Mouse (Mus musculus) midbrain, embryonic 13.5 days (tissue): ENCODE results near the gene Btbd11. TPM values are rescaled to one million over a fixed set of nuclear protein-coding genes. Genes with fewer than 3 reads are reported as not detected.
A peak's percentile ranks its signal among the peaks of the same experiment; 100 is the strongest.
"Not testable (repeated sequence)": the region's sequence is repeated elsewhere in the genome, so short reads cannot be mapped to it uniquely, and the experiment has no call there.

Experiments used
- ATAC-seq: fragments of 200-750 bp; cut with Nextera tagmentation; 2 replicates; pipeline ENCODE4 v1.8.0; 2017; ENCODE audit warnings: mild to moderate bottlenecking, moderate TSS enrichment, moderate library complexity
- H3K27ac ChIP-seq: fragments of 300-500 bp; sonication (generic); 2 replicates; pipeline ENCODE4 v1.5.1; 2015; ENCODE audit warnings: inconsistent platforms, mild to moderate bottlenecking, moderate library complexity
- H3K27me3 ChIP-seq: fragments of 300-500 bp; sonication (generic); 2 replicates; pipeline ENCODE4 v1.6.1; 2015; ENCODE audit warnings: mild to moderate bottlenecking, inconsistent platforms
- H3K36me3 ChIP-seq: fragments of 300-500 bp; sonication (generic); 2 replicates; pipeline ENCODE4 v1.6.1; 2015; ENCODE audit warnings: mild to moderate bottlenecking, inconsistent platforms
- H3K4me1 ChIP-seq: fragments of 300-500 bp; sonication (generic); replicated peaks from 2 replicates; pipeline ENCODE4 v1.6.1; 2015; ENCODE audit warnings: inconsistent platforms
- H3K4me2 ChIP-seq: fragments of 300-500 bp; sonication (generic); replicated peaks from 2 replicates; pipeline ENCODE4 v1.6.1; 2015; ENCODE audit warnings: moderate library complexity, mild to moderate bottlenecking, inconsistent platforms
- H3K4me3 ChIP-seq: fragments of 300-500 bp; sonication (generic); replicated peaks from 2 replicates; pipeline ENCODE4 v1.5.1; 2015; ENCODE audit warnings: mild to moderate bottlenecking, inconsistent platforms
- H3K9ac ChIP-seq: fragments of 300-500 bp; sonication (generic); replicated peaks from 2 replicates; pipeline ENCODE4 v1.6.1; 2015; ENCODE audit warnings: mild to moderate bottlenecking, inconsistent platforms
- H3K9me3 ChIP-seq: fragments of 300-500 bp; sonication (generic); 2 replicates; pipeline ENCODE4 v1.6.1; 2016; ENCODE audit warnings: mild to moderate bottlenecking, inconsistent platforms
- WGBS: fragments of 180-500 bp; shearing (Covaris S2); methylation state at CpG from one replicate; pipeline ENCODE4 v1.1.7; 2015; 5-methylcytosine and 5-hydroxymethylcytosine counted together
- polyA plus RNA-seq: library from polyadenylated mRNA; unstranded; fragments of >200 nt; fragmentation: Nextera tagmentation; extraction: Ambion mirVana; gene quantifications from 2 replicates; pipeline ENCODE4 v1.2.1, GENCODE M21; 2015

The Btbd11 gene
- polyA plus RNA-seq, 1 experiment from 2014 or later: 10.7 TPM

- peaks cover 6% of the 10 kb centered on the region; the same call in 1 of the 2 replicates for H3K4me1 ChIP-seq
- peak; percentile 77 for ATAC-seq
- H3K36me3 ChIP-seq: no peaks in the 10 kb centered on the region
- no peak overlapping the region for H3K27ac ChIP-seq
- 68% methylated on average over 4 of the region's 4 CpGs for WGBS
- H3K9me3 ChIP-seq: no peaks in the 10 kb centered on the region
- H3K4me3 ChIP-seq: no peak overlapping the region
- H3K9ac ChIP-seq: no peak overlapping the region
- 0 out of 2 replicates have a peak, but pooled peaks cover 2% of the 10 kb centered on the region for H3K27me3 ChIP-seq
- H3K4me2 ChIP-seq: no peak overlapping the region
These were observed 269.3 kb downstream of the Btbd11 start for GRCm38 (mm10) chr10:85655881-85656280.

GRCm38 (mm10) chr10:85657886-85658285 is 271.3 kb downstream of the Btbd11 start:
- Histone ChIP-seq H3K27ac (no peak overlapping the region), H3K4me1 (peaks cover 6% of the 10 kb centered on the region; the same call in 1 of the 2 replicates), H3K9ac (no peak overlapping the region), H3K4me3 (no peak overlapping the region), H3K4me2 (no peak overlapping the region), H3K36me3 (no peaks in the 10 kb centered on the region), H3K9me3 (no peaks in the 10 kb centered on the region), H3K27me3 (no peaks in the 10 kb centered on the region)
- no peak for ATAC-seq
- 93% methylated on average over 10 of the region's 10 CpGs for WGBS

GRCm38 (mm10) chr10:85673512-85673921 is 286.9 kb downstream of the Btbd11 start:
- H3K36me3 ChIP-seq: no peaks in the 10 kb centered on the region
- no peaks in the 10 kb centered on the region for H3K4me1 ChIP-seq
- no peak for ATAC-seq
- 92% methylated on average over 8 of the region's 8 CpGs for WGBS
- H3K4me3 ChIP-seq: no peak overlapping the region
- H3K9me3 ChIP-seq: no peaks in the 10 kb centered on the region; the same call in 1 of the 2 replicates
- no peak overlapping the region for H3K4me2 ChIP-seq
- no peak overlapping the region for H3K9ac ChIP-seq
- H3K27ac ChIP-seq: no peak overlapping the region
- H3K27me3 ChIP-seq: no peaks in the 10 kb centered on the region

- Histone ChIP-seq H3K9me3 (no peaks in the 10 kb centered on the region), H3K9ac (no peak overlapping the region), H3K27ac (no peak overlapping the region), H3K27me3 (no peaks in the 10 kb centered on the region), H3K4me1 (no peaks in the 10 kb centered on the region), H3K4me2 (no peak overlapping the region), H3K4me3 (no peak overlapping the region), H3K36me3 (no peaks in the 10 kb centered on the region)
- WGBS: 31% methylated on average over 4 of the region's 4 CpGs
- ATAC-seq: no peak
These were observed 292.0 kb downstream of the Btbd11 start for GRCm38 (mm10) chr10:85678635-85679034.

- H3K9ac ChIP-seq: no peak overlapping the region
- no peak for ATAC-seq
- H3K9me3 ChIP-seq: no peaks in the 10 kb centered on the region
- H3K4me1 ChIP-seq: no peaks in the 10 kb centered on the region
- H3K36me3 ChIP-seq: no peaks in the 10 kb centered on the region
- no peak overlapping the region for H3K27ac ChIP-seq
- no peak overlapping the region for H3K4me3 ChIP-seq
- no peaks in the 10 kb centered on the region for H3K27me3 ChIP-seq
- WGBS: 94% methylated on average over 9 of the region's 9 CpGs
- no peak overlapping the region for H3K4me2 ChIP-seq
These were observed 295.8 kb downstream of the Btbd11 start for GRCm38 (mm10) chr10:85682446-85682845.

- not testable (repeated sequence) for H3K27ac ChIP-seq, ATAC-seq, H3K9ac ChIP-seq, H3K4me2 ChIP-seq, H3K4me3 ChIP-seq, H3K27me3 ChIP-seq, H3K9me3 ChIP-seq, H3K36me3 ChIP-seq, H3K4me1 ChIP-seq
- 81% methylated on average over 2 of the region's 2 CpGs for WGBS
These were observed 307.8 kb downstream of the Btbd11 start for GRCm38 (mm10) chr10:85694429-85694828.

- H3K27me3 ChIP-seq: no peaks in the 10 kb centered on the region
- H3K36me3 ChIP-seq: no peaks in the 10 kb centered on the region
- no peak for ATAC-seq
- H3K9me3 ChIP-seq: no peaks in the 10 kb centered on the region
- no peak overlapping the region for H3K4me2 ChIP-seq
- no peak overlapping the region for H3K4me3 ChIP-seq
- H3K4me1 ChIP-seq: no peaks in the 10 kb centered on the region
- H3K27ac ChIP-seq: no peak overlapping the region
- H3K9ac ChIP-seq: no peak overlapping the region
These were observed 313.1 kb downstream of the Btbd11 start for GRCm38 (mm10) chr10:85699721-85700120.

GRCm38 (mm10) chr10:85709790-85710189 is 323.2 kb downstream of the Btbd11 start:
- H3K4me3 ChIP-seq, ATAC-seq, H3K36me3 ChIP-seq, H3K4me1 ChIP-seq, H3K27me3 ChIP-seq, H3K27ac ChIP-seq, H3K4me2 ChIP-seq, H3K9me3 ChIP-seq, H3K9ac ChIP-seq: not testable (repeated sequence)
- 90% methylated on average over 4 of the region's 4 CpGs for WGBS

Other genes starting within 250 kb of the Btbd11 start
- 31.3 and 31.7 TPM in 2 replicates for gene Cry1, start 201.8 kb upstream of the Btbd11 start, polyA plus RNA-seq